Mouse (Mus musculus) bone marrow macrophage, adult 2 months (primary cell): Measurements from ENCODE around the gene Npsr1. TPM values are rescaled to one million over a fixed set of nuclear protein-coding genes. Genes with fewer than 3 reads are reported as not detected.

Experiments used
- H3K27ac ChIP-seq: 2 replicates; pipeline ENCODE4 v1.5.1; 2012; ENCODE audit warnings: low read depth, low read length; ENCODE audit not compliant: insufficient read depth
- H3K4me1 ChIP-seq: 2 replicates; pipeline ENCODE4 v1.6.1; 2012; ENCODE audit warnings: low read length; ENCODE audit not compliant: control insufficient read depth, insufficient read depth
- H3K4me3 ChIP-seq: 2 replicates; pipeline ENCODE4 v1.5.1; 2012; ENCODE audit warnings: mild to moderate bottlenecking, low read length, moderate library complexity; ENCODE audit not compliant: insufficient read depth
- CTCF ChIP-seq: IDR thresholded peaks from 2 replicates; pipeline ENCODE4 v1.5.1; 2012; ENCODE audit warnings: low read depth, mild to moderate bottlenecking, low read length, moderate library complexity
- POLR2A ChIP-seq: IDR thresholded peaks from 2 replicates; pipeline ENCODE4 v1.6.1; 2012; ENCODE audit warnings: mild to moderate bottlenecking, low read depth, low read length, borderline replicate concordance
- polyA plus RNA-seq: library from polyadenylated mRNA; stranded (reverse); fragments of >200 nt; gene quantifications from 2 replicates; pipeline ENCODE4 v1.2.4, GENCODE M21; 2012; ENCODE audit not compliant: missing spikeins, insufficient read depth, insufficient read length

Gene Npsr1
- polyA plus RNA-seq, 1 experiment = not detected

- H3K4me1 ChIP-seq = no peaks in the 10 kb centered on the region
- no peak for TF ChIP-seq POLR2A
- no peak for TF ChIP-seq CTCF
Observed at GRCm38 (mm10) chr9:24144341-24144740, 46.5 kb downstream of the Npsr1 start.

GRCm38 (mm10) chr9:24157208-24157607, 59.4 kb downstream of the Npsr1 start:
- TF ChIP-seq CTCF (no peak), POLR2A (no peak)
- H3K27ac ChIP-seq = no peak overlapping the region
- no peaks in the 10 kb centered on the region for H3K4me1 ChIP-seq
- no peak overlapping the region for H3K4me3 ChIP-seq

More at GRCm38 (mm10) chr9:24144341-24144740, 46.5 kb downstream of the Npsr1 start:
- Histone ChIP-seq H3K4me3 (no peak overlapping the region), H3K27ac (no peak overlapping the region)

GRCm38 (mm10) chr9:24160409-24160808, 62.6 kb downstream of the Npsr1 start:
- no peak for TF ChIP-seq POLR2A
- TF ChIP-seq CTCF = no peak
- Histone ChIP-seq H3K4me3 (no peak overlapping the region), H3K27ac (no peak overlapping the region), H3K4me1 (no peaks in the 10 kb centered on the region)

GRCm38 (mm10) chr9:24168501-24168900, 70.7 kb downstream of the Npsr1 start:
- Histone ChIP-seq H3K4me3 (no peak overlapping the region), H3K27ac (no peak overlapping the region), H3K4me1 (no peaks in the 10 kb centered on the region)
- no peak for TF ChIP-seq CTCF
- no peak for TF ChIP-seq POLR2A

GRCm38 (mm10) chr9:24170728-24171127, 72.9 kb downstream of the Npsr1 start:
- no peak for TF ChIP-seq POLR2A
- TF ChIP-seq CTCF = no peak
- Histone ChIP-seq H3K4me1 (no peaks in the 10 kb centered on the region), H3K4me3 (no peak overlapping the region), H3K27ac (no peak overlapping the region)

GRCm38 (mm10) chr9:24178744-24179143, 80.9 kb downstream of the Npsr1 start:
- H3K4me1 ChIP-seq = no peaks in the 10 kb centered on the region
- TF ChIP-seq POLR2A (no peak), CTCF (no peak)
- no peak overlapping the region for H3K27ac ChIP-seq
- no peak overlapping the region for H3K4me3 ChIP-seq

GRCm38 (mm10) chr9:24180926-24181325, 83.1 kb downstream of the Npsr1 start:
- Histone ChIP-seq H3K27ac (no peak overlapping the region), H3K4me3 (no peak overlapping the region), H3K4me1 (no peaks in the 10 kb centered on the region)
- TF ChIP-seq POLR2A = no peak
- TF ChIP-seq CTCF = no peak

- Histone ChIP-seq H3K4me1 (no peaks in the 10 kb centered on the region), H3K4me3 (no peak overlapping the region), H3K27ac (no peak overlapping the region)
- TF ChIP-seq POLR2A = no peak
Observed at GRCm38 (mm10) chr9:24186289-24186688, 88.5 kb downstream of the Npsr1 start.

GRCm38 (mm10) chr9:24189511-24190260, 91.9 kb downstream of the Npsr1 start:
- no peak for TF ChIP-seq POLR2A
- no peak for TF ChIP-seq CTCF
- H3K4me3 ChIP-seq = no peak overlapping the region
- H3K27ac ChIP-seq = no peak overlapping the region
- no peaks in the 10 kb centered on the region for H3K4me1 ChIP-seq

- no peak overlapping the region for H3K27ac ChIP-seq
- no peak for TF ChIP-seq CTCF
- no peak for TF ChIP-seq POLR2A
- H3K4me1 ChIP-seq = no peaks in the 10 kb centered on the region
- H3K4me3 ChIP-seq = no peak overlapping the region
Observed at GRCm38 (mm10) chr9:24190261-24190588, 92.4 kb downstream of the Npsr1 start.

GRCm38 (mm10) chr9:24198254-24198653, 100.5 kb downstream of the Npsr1 start:
- Histone ChIP-seq H3K4me3 (no peak overlapping the region), H3K27ac (no peak overlapping the region), H3K4me1 (no peaks in the 10 kb centered on the region)
- TF ChIP-seq POLR2A = no peak
- TF ChIP-seq CTCF = no peak

- Histone ChIP-seq H3K4me1 (no peaks in the 10 kb centered on the region), H3K27ac (no peak overlapping the region), H3K4me3 (no peak overlapping the region)
- TF ChIP-seq CTCF = no peak
- no peak for TF ChIP-seq POLR2A
Observed at GRCm38 (mm10) chr9:24211636-24212035, 113.8 kb downstream of the Npsr1 start.
